Mouse (Mus musculus): ENCODE measurements around the gene Elovl3. TPM values are rescaled to one million over a fixed set of nuclear protein-coding genes. Genes with fewer than 3 reads are reported as not detected.

The Elovl3 gene
- polyA plus RNA-seq, 1 experiment from 2014 or later, result not detected

- Histone ChIP-seq H3K4me1 (replicated peaks; ENCODE audit: control insufficient read depth, insufficient read depth, low read length) (0 out of 2 replicates have a peak, but pooled peaks cover 3% of the 10 kb centered on the region), H3K27ac (ENCODE audit: low read length) (no peak overlapping the region), H3K9ac (replicated peaks; ENCODE audit: low read depth, low read length) (no peak overlapping the region), H3K27me3 (replicated peaks; ENCODE audit: control insufficient read depth, insufficient read depth, low read length) (no peaks in the 10 kb centered on the region), H3K4me3 (replicated peaks; ENCODE audit: low read length) (no peak overlapping the region), H3K9me3 (ENCODE audit: control insufficient read depth, low read length) (no peaks in the 10 kb centered on the region), H3K4me2 (ENCODE audit: low read length) (no peak overlapping the region), H3K36me3 (ENCODE audit: control insufficient read depth, insufficient read depth) (peaks cover 8% of the 10 kb centered on the region; the same call in 1 of the 2 replicates)
- ATAC-seq, result no peak
These were observed 43.5 kb downstream of the Elovl3 start for GRCm38 (mm10) chr19:46175173-46175572.

GRCm38 (mm10) chr19:46177046-46177445 is 45.3 kb downstream of the Elovl3 start:
- 26% methylated on average over 5 of the region's 5 CpGs for WGBS
- Histone ChIP-seq H3K36me3 (ENCODE audit: control insufficient read depth, insufficient read depth) (no peaks in the 10 kb centered on the region), H3K4me1 (replicated peaks; ENCODE audit: control insufficient read depth, insufficient read depth, low read length) (0 out of 2 replicates have a peak, but pooled peaks cover 3% of the 10 kb centered on the region), H3K4me2 (ENCODE audit: low read length) (no peak overlapping the region), H3K9ac (replicated peaks; ENCODE audit: low read depth, low read length) (no peak overlapping the region), H3K4me3 (replicated peaks; ENCODE audit: low read length) (no peak overlapping the region), H3K27ac (ENCODE audit: low read length) (no peak overlapping the region), H3K9me3 (ENCODE audit: control insufficient read depth, low read length) (no peaks in the 10 kb centered on the region), H3K27me3 (replicated peaks; ENCODE audit: control insufficient read depth, insufficient read depth, low read length) (no peaks in the 10 kb centered on the region)
- no peak for ATAC-seq

- WGBS, result 93% methylated on average over 2 of the region's 2 CpGs
- H3K4me1 ChIP-seq (replicated peaks; ENCODE audit: control insufficient read depth, insufficient read depth, low read length), result 0 out of 2 replicates have a peak, but pooled peaks cover 3% of the 10 kb centered on the region
- H3K36me3 ChIP-seq (ENCODE audit: control insufficient read depth, insufficient read depth), result 0 out of 2 replicates have a peak, but pooled peaks cover 2% of the 10 kb centered on the region
- no peak overlapping the region for H3K9ac ChIP-seq (replicated peaks; ENCODE audit: low read depth, low read length)
- no peaks in the 10 kb centered on the region for H3K9me3 ChIP-seq (ENCODE audit: control insufficient read depth, low read length)
- H3K4me3 ChIP-seq (replicated peaks; ENCODE audit: low read length), result no peak overlapping the region
- H3K4me2 ChIP-seq (ENCODE audit: low read length), result no peak overlapping the region
- no peak for ATAC-seq
- H3K27me3 ChIP-seq (replicated peaks; ENCODE audit: control insufficient read depth, insufficient read depth, low read length), result no peaks in the 10 kb centered on the region
- no peak overlapping the region for H3K27ac ChIP-seq (ENCODE audit: low read length)
These were observed 48.6 kb downstream of the Elovl3 start for GRCm38 (mm10) chr19:46180274-46180673.

GRCm38 (mm10) chr19:46182241-46182640 is 50.5 kb downstream of the Elovl3 start:
- WGBS, result 95% methylated on average over 3 of the region's 3 CpGs
- Histone ChIP-seq H3K4me1 (replicated peaks; ENCODE audit: control insufficient read depth, insufficient read depth, low read length) (no peaks in the 10 kb centered on the region), H3K27ac (ENCODE audit: low read length) (no peak overlapping the region), H3K36me3 (ENCODE audit: control insufficient read depth, insufficient read depth) (0 out of 2 replicates have a peak, but pooled peaks cover 2% of the 10 kb centered on the region), H3K27me3 (replicated peaks; ENCODE audit: control insufficient read depth, insufficient read depth, low read length) (no peaks in the 10 kb centered on the region), H3K4me2 (ENCODE audit: low read length) (no peak overlapping the region), H3K9ac (replicated peaks; ENCODE audit: low read depth, low read length) (no peak overlapping the region), H3K4me3 (replicated peaks; ENCODE audit: low read length) (no peak overlapping the region), H3K9me3 (ENCODE audit: control insufficient read depth, low read length) (no peaks in the 10 kb centered on the region)
- no peak for ATAC-seq

Other genes with a start within 250 kb of the Elovl3 start
- gene Armh3, start 133.4 kb upstream of the Elovl3 start, polyA plus RNA-seq (2015; fragmentation: Nextera tagmentation; extraction: Ambion mirVana), result 23.8 and 25.3 TPM in 2 replicates
- 3.4 and 3.7 TPM in 2 replicates for gene Hps6, start 128.4 kb upstream of the Elovl3 start, polyA plus RNA-seq (2015; fragmentation: Nextera tagmentation; extraction: Ambion mirVana)
- 21.8 and 25.9 TPM in 2 replicates for gene Pprc1, start 87.0 kb upstream of the Elovl3 start, polyA plus RNA-seq (2015; fragmentation: Nextera tagmentation; extraction: Ambion mirVana)
- 120 and 130 TPM in 2 replicates for gene Ldb1, start 86.7 kb upstream of the Elovl3 start, polyA plus RNA-seq (2015; fragmentation: Nextera tagmentation; extraction: Ambion mirVana)
- 79.5 and 80.8 TPM in 2 replicates for gene Nolc1, start 56.0 kb upstream of the Elovl3 start, polyA plus RNA-seq (2015; fragmentation: Nextera tagmentation; extraction: Ambion mirVana)
- gene Pitx3, start 16.4 kb downstream of the Elovl3 start, polyA plus RNA-seq (2015; fragmentation: Nextera tagmentation; extraction: Ambion mirVana), result 0.24 TPM in 1 of 2 replicates, not detected in the other
- 64.2 and 65.1 TPM in 2 replicates for gene Gbf1, start 20.6 kb downstream of the Elovl3 start, polyA plus RNA-seq (2015; fragmentation: Nextera tagmentation; extraction: Ambion mirVana)
- gene Nfkb2, start 172.4 kb downstream of the Elovl3 start, polyA plus RNA-seq (2015; fragmentation: Nextera tagmentation; extraction: Ambion mirVana), result 1.8 and 1.9 TPM in 2 replicates
- gene Psd, start 195.3 kb downstream of the Elovl3 start, polyA plus RNA-seq (2015; fragmentation: Nextera tagmentation; extraction: Ambion mirVana), result 74.1 and 89.8 TPM in 2 replicates
- 40.1 and 44.2 TPM in 2 replicates for gene Fbxl15, start 196.3 kb downstream of the Elovl3 start, polyA plus RNA-seq (2015; fragmentation: Nextera tagmentation; extraction: Ambion mirVana)
- gene Cuedc2, start 206.8 kb downstream of the Elovl3 start, polyA plus RNA-seq (2015; fragmentation: Nextera tagmentation; extraction: Ambion mirVana), result 375 and 392 TPM in 2 replicates
- gene Mfsd13a, start 209.2 kb downstream of the Elovl3 start, polyA plus RNA-seq (2015; fragmentation: Nextera tagmentation; extraction: Ambion mirVana), result 12.2 and 12.3 TPM in 2 replicates
- gene 2310034G01Rik, start 218.4 kb downstream of the Elovl3 start, polyA plus RNA-seq (2015; fragmentation: Nextera tagmentation; extraction: Ambion mirVana), result 2.1 and 3.0 TPM in 2 replicates